Mouse (Mus musculus): ENCODE data around the gene Dlx4. TPM values are rescaled to one million over a fixed set of nuclear protein-coding genes. Genes with fewer than 3 reads are reported as not detected.

The Dlx4 gene
- polyA plus RNA-seq, 1 experiment from 2014 or later: 0.07 TPM

- no peak for ATAC-seq (ENCODE audit: insufficient read depth)
- no peak overlapping the region for H3K9ac ChIP-seq
- no peak overlapping the region for H3K27ac ChIP-seq (replicated peaks)
- H3K27me3 ChIP-seq: peaks cover 87% of the 10 kb centered on the region
- no peaks in the 10 kb centered on the region; the same call in 1 of the 2 replicates for H3K4me1 ChIP-seq (replicated peaks)
- no peak overlapping the region for H3K4me3 ChIP-seq (replicated peaks)
- no peaks in the 10 kb centered on the region for H3K36me3 ChIP-seq (replicated peaks)
- H3K4me2 ChIP-seq: no peak overlapping the region
- WGBS (ENCODE audit: insufficient replicate concordance): 2% methylated on average over 21 of the region's 21 CpGs
- H3K9me3 ChIP-seq (replicated peaks): no peaks in the 10 kb centered on the region
Observed at GRCm38 (mm10) chr11:95120633-95121020, 25.4 kb downstream of the Dlx4 start.

GRCm38 (mm10) chr11:95119990-95120632, 26.0 kb downstream of the Dlx4 start, which contains the start of gene Dlx3:
Gene Dlx3 (plus strand): TSS chr11:95120119.
- no peaks in the 10 kb centered on the region for H3K36me3 ChIP-seq (replicated peaks)
- no peak for ATAC-seq (ENCODE audit: insufficient read depth)
- H3K4me1 ChIP-seq (replicated peaks): no peaks in the 10 kb centered on the region; the same call in 1 of the 2 replicates
- no peak within 1 kb of the TSS for H3K27ac ChIP-seq (replicated peaks)
- H3K9ac ChIP-seq: no peak within 1 kb of the TSS
- H3K27me3 ChIP-seq: peaks cover 81% of the 10 kb centered on the region
- H3K4me3 ChIP-seq (replicated peaks): no peak within 1 kb of the TSS
- H3K9me3 ChIP-seq (replicated peaks): no peaks in the 10 kb centered on the region
- WGBS (ENCODE audit: insufficient replicate concordance): 1% methylated on average over 52 of the region's 55 CpGs
- peak within 1 kb of the TSS; percentile 25; the same call in 1 of the 2 replicates for H3K4me2 ChIP-seq

GRCm38 (mm10) chr11:95118505-95118904, 27.6 kb downstream of the Dlx4 start:
- H3K36me3 ChIP-seq (replicated peaks): no peaks in the 10 kb centered on the region
- WGBS (ENCODE audit: insufficient replicate concordance): 1% methylated on average over 8 of the region's 8 CpGs
- no peak overlapping the region for H3K4me3 ChIP-seq (replicated peaks)
- H3K4me2 ChIP-seq: no peak overlapping the region
- H3K27me3 ChIP-seq: peaks cover 65% of the 10 kb centered on the region
- H3K27ac ChIP-seq (replicated peaks): no peak overlapping the region
- H3K9me3 ChIP-seq (replicated peaks): no peaks in the 10 kb centered on the region
- no peak overlapping the region for H3K9ac ChIP-seq
- no peaks in the 10 kb centered on the region; the same call in 1 of the 2 replicates for H3K4me1 ChIP-seq (replicated peaks)
- ATAC-seq (ENCODE audit: insufficient read depth): no peak

GRCm38 (mm10) chr11:95117030-95117429, 29.0 kb downstream of the Dlx4 start:
- WGBS (ENCODE audit: insufficient replicate concordance): 2% methylated on average over 6 of the region's 6 CpGs
- H3K9ac ChIP-seq: no peak overlapping the region
- H3K4me3 ChIP-seq (replicated peaks): no peak overlapping the region
- no peak overlapping the region for H3K4me2 ChIP-seq
- no peaks in the 10 kb centered on the region for H3K36me3 ChIP-seq (replicated peaks)
- H3K9me3 ChIP-seq (replicated peaks): no peaks in the 10 kb centered on the region
- ATAC-seq (ENCODE audit: insufficient read depth): no peak
- no peaks in the 10 kb centered on the region; the same call in 1 of the 2 replicates for H3K4me1 ChIP-seq (replicated peaks)
- H3K27ac ChIP-seq (replicated peaks): no peak overlapping the region
- H3K27me3 ChIP-seq: peaks cover 51% of the 10 kb centered on the region

- no peak overlapping the region for H3K27ac ChIP-seq (replicated peaks)
- peaks cover 34% of the 10 kb centered on the region for H3K27me3 ChIP-seq
- 58% methylated on average over 7 of the region's 7 CpGs for WGBS (ENCODE audit: insufficient replicate concordance)
- no peak overlapping the region for H3K4me3 ChIP-seq (replicated peaks)
- H3K36me3 ChIP-seq (replicated peaks): no peaks in the 10 kb centered on the region
- ATAC-seq (ENCODE audit: insufficient read depth): no peak
- H3K9me3 ChIP-seq (replicated peaks): no peaks in the 10 kb centered on the region
- no peaks in the 10 kb centered on the region for H3K4me1 ChIP-seq (replicated peaks)
- no peak overlapping the region for H3K4me2 ChIP-seq
- no peak overlapping the region for H3K9ac ChIP-seq
Observed at GRCm38 (mm10) chr11:95110081-95110480, 36.0 kb downstream of the Dlx4 start.

GRCm38 (mm10) chr11:95109000-95109399, 37.1 kb downstream of the Dlx4 start:
- no peaks in the 10 kb centered on the region for H3K9me3 ChIP-seq (replicated peaks)
- no peak overlapping the region for H3K9ac ChIP-seq
- no peak overlapping the region for H3K4me2 ChIP-seq
- ATAC-seq (ENCODE audit: insufficient read depth): no peak
- H3K36me3 ChIP-seq (replicated peaks): no peaks in the 10 kb centered on the region
- peaks cover 45% of the 10 kb centered on the region for H3K27me3 ChIP-seq
- no peak overlapping the region for H3K27ac ChIP-seq (replicated peaks)
- no peak overlapping the region for H3K4me3 ChIP-seq (replicated peaks)
- WGBS (ENCODE audit: insufficient replicate concordance): 66% methylated on average over 2 of the region's 2 CpGs
- 0 out of 2 replicates have a peak, but pooled peaks cover 2% of the 10 kb centered on the region for H3K4me1 ChIP-seq (replicated peaks)

- ATAC-seq (ENCODE audit: insufficient read depth): no peak
Observed at GRCm38 (mm10) chr11:95106440-95107236, 39.4 kb downstream of the Dlx4 start.

GRCm38 (mm10) chr11:95105274-95105874, 40.7 kb downstream of the Dlx4 start:
- Histone ChIP-seq H3K9ac (no peak overlapping the region), H3K4me1 (replicated peaks) (0 out of 2 replicates have a peak, but pooled peaks cover 8% of the 10 kb centered on the region), H3K9me3 (replicated peaks) (no peaks in the 10 kb centered on the region), H3K36me3 (replicated peaks) (no peaks in the 10 kb centered on the region), H3K27me3 (peaks cover 57% of the 10 kb centered on the region), H3K4me2 (peak overlapping the region; percentile 29), H3K27ac (replicated peaks) (no peak overlapping the region), H3K4me3 (replicated peaks) (no peak overlapping the region)
- ATAC-seq (ENCODE audit: insufficient read depth): 0 out of 2 replicates have a peak, but pooled peaks have one; percentile 9
- 2% methylated on average over 25 of the region's 25 CpGs for WGBS (ENCODE audit: insufficient replicate concordance)

More at GRCm38 (mm10) chr11:95106440-95107236, 39.4 kb downstream of the Dlx4 start:
- H3K4me1 ChIP-seq (replicated peaks): 0 out of 2 replicates have a peak, but pooled peaks cover 4% of the 10 kb centered on the region
- H3K4me2 ChIP-seq: no peak overlapping the region
- H3K27ac ChIP-seq (replicated peaks): no peak overlapping the region
- no peaks in the 10 kb centered on the region for H3K9me3 ChIP-seq (replicated peaks)
- H3K4me3 ChIP-seq (replicated peaks): no peak overlapping the region
- H3K36me3 ChIP-seq (replicated peaks): no peaks in the 10 kb centered on the region
- H3K27me3 ChIP-seq: peaks cover 51% of the 10 kb centered on the region
- no peak overlapping the region for H3K9ac ChIP-seq
- WGBS (ENCODE audit: insufficient replicate concordance): 25% methylated on average over 23 of the region's 23 CpGs

- Histone ChIP-seq H3K9ac (no peak overlapping the region), H3K27ac (replicated peaks) (no peak overlapping the region), H3K27me3 (peaks cover 60% of the 10 kb centered on the region), H3K4me3 (replicated peaks) (no peak overlapping the region), H3K4me2 (no peak overlapping the region), H3K9me3 (replicated peaks) (no peaks in the 10 kb centered on the region), H3K4me1 (replicated peaks) (0 out of 2 replicates have a peak, but pooled peaks cover 8% of the 10 kb centered on the region), H3K36me3 (replicated peaks) (no peaks in the 10 kb centered on the region)
- no peak for ATAC-seq (ENCODE audit: insufficient read depth)
- WGBS (ENCODE audit: insufficient replicate concordance): 5% methylated on average over 6 of the region's 6 CpGs
Observed at GRCm38 (mm10) chr11:95104266-95104665, 41.8 kb downstream of the Dlx4 start.

- Histone ChIP-seq H3K4me1 (replicated peaks) (0 out of 2 replicates have a peak, but pooled peaks cover 8% of the 10 kb centered on the region), H3K9me3 (replicated peaks) (no peaks in the 10 kb centered on the region), H3K4me2 (no peak overlapping the region), H3K4me3 (replicated peaks) (no peak overlapping the region), H3K36me3 (replicated peaks) (no peaks in the 10 kb centered on the region), H3K27ac (replicated peaks) (no peak overlapping the region), H3K27me3 (peaks cover 53% of the 10 kb centered on the region), H3K9ac (no peak overlapping the region)
- ATAC-seq (ENCODE audit: insufficient read depth): no peak
- 68% methylated on average over 19 of the region's 19 CpGs for WGBS (ENCODE audit: insufficient replicate concordance)
Observed at GRCm38 (mm10) chr11:95102161-95102904, 43.7 kb downstream of the Dlx4 start.

All from liver, embryonic 15.5 days (tissue).